In the genomic region with DNA sequence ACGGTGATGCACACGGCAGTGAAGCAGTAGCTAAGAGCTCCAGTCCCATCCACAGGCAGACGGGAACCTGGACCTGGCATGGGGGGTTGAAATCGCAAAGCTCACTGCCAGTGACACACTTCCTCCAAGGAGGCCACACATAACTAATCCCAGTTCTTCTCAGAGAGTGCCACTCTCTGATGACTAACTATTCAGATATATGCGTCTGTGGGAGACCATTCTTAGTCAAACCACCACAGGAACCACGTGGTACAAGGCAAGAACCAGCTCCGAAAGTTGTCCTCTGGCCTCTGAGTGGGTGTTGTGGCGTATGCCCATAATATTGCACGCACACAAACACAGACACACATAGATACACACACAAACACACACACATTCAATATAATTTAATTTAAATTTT, we compare ENCODE assay signal across 20 mouse cellular contexts. TPM values are rescaled to one million over a fixed set of nuclear protein-coding genes. Genes with fewer than 3 reads are reported as not detected.
A peak's percentile ranks its signal among the peaks of the same experiment; 100 is the strongest.
DNase-seq lines count a peak whose midpoint lies in the region; ATAC-seq and TF ChIP-seq lines count a peak whose summit lies in the region.
"Had no signal": no experiment of that assay in that cellular context is flagged by ENCODE, and none has a peak within 500 bp of the region (broad histone marks: within the 10 kb centered on the region; RNA-seq: fewer than 3 reads in every experiment).

No protein-coding gene starts in this region.

- H3K79me2 ChIP-seq in myocyte (ENCODE audit: control insufficient read depth, insufficient read depth), result peaks cover 22% of the 10 kb centered on the region

- no peaks in the 10 kb centered on the region for H3K27me3 ChIP-seq in myocyte (ENCODE audit: control insufficient read depth, insufficient read depth, insufficient read length)

- H3K36me3 ChIP-seq in myocyte (ENCODE audit: control insufficient read depth, insufficient read depth), result no peaks in the 10 kb centered on the region
- H3K36me3 ChIP-seq: forebrain, embryonic 12.5 days; hindbrain, embryonic 12.5 days; midbrain, embryonic 13.5 days had no signal

- DNase-seq in cerebellum, adult 9-11 months, result peak; percentile 23
- DNase-seq in cerebellum, postnatal 14 days, result no peak
- peak; percentile 60 for DNase-seq in CD4-positive, CD25-positive, alpha-beta regulatory T cell, adult 2 months (ENCODE audit: low read depth, low spot score)
- no peak for DNase-seq in adrenal gland, postnatal 25 days
- DNase-seq in spleen, adult 18-20 months, result no peak
- no peak for DNase-seq in Muller cell, postnatal 12 days (ENCODE audit: inconsistent ontology term)
- DNase-seq: adrenal gland, adult 8-10 months; B cell, adult 2 months; cerebellum, adult 18-20 months; gastrocnemius, postnatal 25 days; heart, postnatal 10 days; kidney, adult 8-10 months; kidney, postnatal 36 days; layer of hippocampus, adult 9-11 months; retina, postnatal 1 day had no signal

- ATAC-seq in activated CD4-positive, CD25-positive, alpha-beta regulatory T cell, adult 4 months, result peak; percentile 4
- ATAC-seq: midbrain, embryonic 13.5 days had no signal

- H3ac ChIP-seq in myocyte (ENCODE audit: control insufficient read depth, insufficient read length), result no peak overlapping the region

- H3K4me3 ChIP-seq in myocyte, result peak overlapping the region; percentile 62

- peak overlapping the region; percentile 97 for H3K4me2 ChIP-seq in myocyte (ENCODE audit: low read depth)

- TF ChIP-seq POLR2A in myocyte (IDR thresholded peaks at IDR 0.05; ENCODE audit: insufficient read length, low read depth), result peak; percentile 26

TF ChIP-seq in myocyte, 11 proteins besides CTCF, POLR2A, EP300 and RAD21:
- TF ChIP-seq CEBPB (IDR thresholded peaks at IDR 0.05; ENCODE audit: insufficient read depth, poor library complexity, severe bottlenecking) (no peak), USF1 (IDR thresholded peaks at IDR 0.05; ENCODE audit: low read depth) (peak; percentile 94)
TF ChIP-seq in myocyte: peak in this region for 1.

RNA-seq across cellular contexts. Expression of a gene that starts 1.0 kb away (rescaled TPM):
- 1 to 10 TPM; 1.5 to 2.9 TPM for polyA plus RNA-seq in activated CD4-positive, CD25-positive, alpha-beta regulatory T cell, adult 4 months (2017; shearing (Covaris generic))
- polyA plus RNA-seq in myocyte (2012; fragmentation: generic; extraction: Trizol), result 12.0 TPM
- 19.9 and 26.3 TPM in 2 replicates for total RNA-seq in adrenal gland, postnatal 25 days (2021)

RNA-seq across cellular contexts. Expression of a gene that starts 4.0 kb away (rescaled TPM):
- 1 to 10 TPM; 9.7 to 9.8 TPM for polyA plus RNA-seq in activated CD4-positive, CD25-positive, alpha-beta regulatory T cell, adult 4 months (2017; shearing (Covaris generic))
- 9.7 TPM for polyA plus RNA-seq in myocyte (2012; fragmentation: generic; extraction: Trizol)
- 16.9 and 19.7 TPM in 2 replicates for total RNA-seq in adrenal gland, postnatal 25 days (2021)

RNA-seq across cellular contexts. Expression of a gene that starts 42.4 kb away (rescaled TPM):
- 10 to 100 TPM; 13.5 to 17.5 TPM for polyA plus RNA-seq in activated CD4-positive, CD25-positive, alpha-beta regulatory T cell, adult 4 months (2017; shearing (Covaris generic))
- polyA plus RNA-seq in myocyte (2012; fragmentation: generic; extraction: Trizol), result 19.7 TPM
- 25.7 and 32.7 TPM in 2 replicates for total RNA-seq in adrenal gland, postnatal 25 days (2021)

RNA-seq across cellular contexts. Expression of a gene that starts 42.7 kb away (rescaled TPM):
- polyA plus RNA-seq in activated CD4-positive, CD25-positive, alpha-beta regulatory T cell, adult 4 months (2017; shearing (Covaris generic)), result 10 to 100 TPM; 42.8 to 46.3 TPM
- polyA plus RNA-seq in myocyte (2012; fragmentation: generic; extraction: Trizol), result 68.7 TPM
- total RNA-seq in adrenal gland, postnatal 25 days (2021), result 76.2 and 94.9 TPM in 2 replicates

Comparison
In these comparisons a context has a peak if more than half of its experiments do, and no peak if none do; other contexts are left out.
1. DNase-seq: peak in cerebellum, adult 9-11 months (single experiment) and CD4-positive, CD25-positive, alpha-beta regulatory T cell, adult 2 months (single experiment); none in cerebellum, postnatal 14 days (0 of 2), adrenal gland, postnatal 25 days (single experiment), spleen, adult 18-20 months (0 of 2) and Muller cell, postnatal 12 days (single experiment).